Mouse (Mus musculus): Measurements from ENCODE around the gene Ubxn2a.
A peak's percentile ranks its signal among the peaks of the same experiment; 100 is the strongest.

Ubxn2a gene

DNA sequence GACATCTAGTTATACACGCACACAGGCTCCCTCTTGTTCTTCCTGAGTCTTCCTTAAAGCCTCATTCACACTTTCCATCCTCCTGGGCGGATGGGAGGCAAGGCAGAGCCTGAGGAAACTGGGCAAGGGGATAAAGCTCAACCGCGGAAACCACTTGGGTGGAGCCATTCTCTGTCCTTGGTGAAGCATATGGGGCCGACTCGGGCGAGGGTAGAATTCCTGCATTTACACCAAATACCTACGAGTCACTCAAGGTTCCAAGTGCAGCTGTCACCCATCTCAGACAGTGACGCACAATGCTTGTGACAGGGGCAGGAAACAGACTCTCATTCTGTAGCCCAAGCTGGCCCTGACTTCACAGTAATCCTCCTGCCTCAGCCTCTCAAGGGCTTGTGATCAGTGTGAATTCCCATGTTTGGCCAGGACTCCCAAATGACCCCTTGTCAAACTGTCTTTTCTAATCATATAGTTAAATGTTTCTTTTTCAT is 29.2 kb downstream of the Ubxn2a start:
- no peak for DNase-seq (ENCODE audit: low read depth)

- no peak for DNase-seq (ENCODE audit: low read depth)
Measured at GRCm38 (mm10) chr12:4875623-4876022, 31.9 kb downstream of the Ubxn2a start.

- peak; percentile 71 for DNase-seq (ENCODE audit: low read depth)
Measured at GRCm38 (mm10) chr12:4874161-4874927, 33.2 kb downstream of the Ubxn2a start, which contains the start of gene Mfsd2b. TSS of gene Mfsd2b (minus strand) at chr12:4874359.

GRCm38 (mm10) chr12:4873531-4873930 is 34.0 kb downstream of the Ubxn2a start:
- no peak for DNase-seq (ENCODE audit: low read depth)

GRCm38 (mm10) chr12:4872983-4873477 is 34.5 kb downstream of the Ubxn2a start:
- no peak for DNase-seq (ENCODE audit: low read depth)

DNA sequence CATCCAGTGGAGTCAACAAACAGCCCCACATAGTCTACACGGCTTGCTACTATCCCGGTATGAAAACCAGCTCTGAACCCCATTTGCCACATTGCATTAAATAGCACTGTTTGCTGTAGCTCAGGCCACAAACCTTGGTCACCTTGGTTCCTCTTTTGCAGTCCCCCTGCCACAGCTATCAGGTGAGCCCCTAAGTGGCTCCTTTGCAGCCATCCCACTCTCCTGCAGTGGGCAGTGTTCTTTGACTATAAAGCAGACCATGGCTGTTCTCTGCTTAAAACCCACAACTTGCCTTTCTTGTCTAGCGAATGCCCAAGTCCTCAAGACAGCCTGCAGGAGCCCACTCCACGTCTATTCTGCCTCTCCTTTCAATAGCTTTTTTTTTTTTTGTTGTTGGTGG is 35.2 kb downstream of the Ubxn2a start:
- DNase-seq (ENCODE audit: low read depth): no peak

GRCm38 (mm10) chr12:4871260-4871659 is 36.2 kb downstream of the Ubxn2a start:
- no peak for DNase-seq (ENCODE audit: low read depth)

DNA sequence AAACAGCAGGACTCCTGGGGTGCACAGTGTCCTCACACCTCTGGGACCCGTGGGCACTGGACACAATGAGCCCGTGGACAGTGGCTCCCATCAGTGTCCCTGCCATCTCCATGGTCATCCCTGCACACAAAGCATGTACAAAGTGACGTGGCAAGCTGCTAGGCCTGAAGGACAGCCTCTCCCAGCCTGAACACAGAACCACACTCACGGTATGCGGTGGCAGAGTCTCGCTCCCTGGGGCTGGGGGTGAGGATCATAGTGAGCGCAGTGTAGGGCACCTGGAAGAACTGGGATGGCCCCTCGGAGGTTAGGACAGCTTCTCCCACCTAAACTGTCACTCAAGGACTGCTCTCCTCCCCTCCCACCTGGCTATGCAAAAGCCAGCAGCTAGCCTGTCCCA is 38.6 kb downstream of the Ubxn2a start:
- no peak for DNase-seq (ENCODE audit: low read depth)

DNA sequence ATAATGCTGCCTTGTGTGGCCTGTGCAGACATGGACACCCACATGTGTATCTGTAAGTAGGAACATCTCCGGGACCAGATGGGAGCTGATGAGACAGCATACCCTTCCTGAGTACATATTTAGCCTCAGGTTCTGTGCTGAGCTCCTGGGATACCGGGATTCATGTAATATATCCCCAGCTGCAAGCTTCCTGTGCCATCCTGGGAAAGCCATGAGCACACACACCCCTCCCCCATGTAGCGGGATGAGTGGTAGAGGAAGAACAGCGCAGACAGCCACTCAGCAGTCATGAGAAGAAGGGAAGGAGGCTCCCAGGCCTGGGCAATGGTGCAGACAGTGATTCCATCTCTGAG is 43.2 kb downstream of the Ubxn2a start:
- no peak for DNase-seq (ENCODE audit: low read depth)

DNA sequence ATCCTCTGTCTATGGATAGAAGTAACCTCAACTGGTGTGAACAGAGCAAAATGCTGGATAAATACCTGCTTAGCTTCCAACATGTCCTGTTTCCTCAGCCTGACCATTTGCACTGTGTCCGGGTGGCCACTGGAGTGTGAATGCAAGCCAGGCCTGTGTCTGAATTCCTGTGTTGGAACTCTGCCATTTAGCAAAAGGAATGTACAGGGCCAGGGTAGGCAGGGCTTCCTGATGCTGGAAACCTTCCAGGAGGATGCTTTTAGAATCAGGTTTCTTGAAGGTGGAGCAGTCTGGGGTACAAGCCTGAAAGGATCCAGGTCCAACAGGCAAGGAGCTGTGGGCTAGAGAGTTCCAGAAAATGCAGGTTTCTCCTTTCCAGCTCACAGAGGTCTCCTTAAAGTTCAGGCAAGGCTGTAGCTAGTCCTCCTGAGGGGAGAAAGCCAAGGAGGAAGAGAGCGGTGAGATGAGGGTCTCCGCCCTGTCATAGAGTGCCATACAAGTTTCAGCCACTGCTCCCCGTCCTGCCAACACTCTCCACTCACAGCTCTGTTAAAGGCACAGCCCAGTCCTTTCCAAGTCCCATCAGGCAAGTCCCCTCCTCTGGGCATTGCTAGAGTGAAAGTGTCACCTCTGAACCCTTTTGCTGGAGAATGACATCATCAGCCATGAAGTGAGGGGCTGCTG is 43.7 kb downstream of the Ubxn2a start:
- DNase-seq (ENCODE audit: low read depth): no peak

- DNase-seq (ENCODE audit: low read depth): peak; percentile 26
Measured at GRCm38 (mm10) chr12:4862672-4863071, 44.8 kb downstream of the Ubxn2a start.

GRCm38 (mm10) chr12:4859241-4859914 is 48.1 kb downstream of the Ubxn2a start:
- no peak for DNase-seq (ENCODE audit: low read depth)

DNA sequence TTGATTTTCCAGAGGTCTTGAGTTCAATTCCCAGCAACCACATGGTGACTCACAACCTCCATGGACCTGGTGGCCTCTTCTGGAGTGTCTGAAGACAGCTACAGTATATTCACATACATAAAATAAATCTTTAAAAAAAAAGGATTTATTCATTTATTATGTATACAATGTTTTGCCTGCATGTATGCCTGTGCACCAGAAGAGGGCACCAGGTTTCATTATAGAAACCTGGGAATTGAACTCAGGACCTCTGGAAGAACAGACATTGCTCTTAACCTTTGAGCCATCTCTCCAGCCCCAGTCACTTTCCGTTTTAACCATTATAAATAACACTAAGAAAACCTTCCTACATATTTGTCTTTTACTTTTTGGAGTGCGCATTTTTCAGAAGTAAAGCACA is 50.7 kb downstream of the Ubxn2a start:
- no peak for DNase-seq (ENCODE audit: low read depth)

GRCm38 (mm10) chr12:4856160-4856559 is 51.3 kb downstream of the Ubxn2a start:
- DNase-seq (ENCODE audit: low read depth): peak; percentile 52

GRCm38 (mm10) chr12:4843741-4844140 is 63.8 kb downstream of the Ubxn2a start:
- peak; percentile 79 for DNase-seq (ENCODE audit: low read depth)

DNA sequence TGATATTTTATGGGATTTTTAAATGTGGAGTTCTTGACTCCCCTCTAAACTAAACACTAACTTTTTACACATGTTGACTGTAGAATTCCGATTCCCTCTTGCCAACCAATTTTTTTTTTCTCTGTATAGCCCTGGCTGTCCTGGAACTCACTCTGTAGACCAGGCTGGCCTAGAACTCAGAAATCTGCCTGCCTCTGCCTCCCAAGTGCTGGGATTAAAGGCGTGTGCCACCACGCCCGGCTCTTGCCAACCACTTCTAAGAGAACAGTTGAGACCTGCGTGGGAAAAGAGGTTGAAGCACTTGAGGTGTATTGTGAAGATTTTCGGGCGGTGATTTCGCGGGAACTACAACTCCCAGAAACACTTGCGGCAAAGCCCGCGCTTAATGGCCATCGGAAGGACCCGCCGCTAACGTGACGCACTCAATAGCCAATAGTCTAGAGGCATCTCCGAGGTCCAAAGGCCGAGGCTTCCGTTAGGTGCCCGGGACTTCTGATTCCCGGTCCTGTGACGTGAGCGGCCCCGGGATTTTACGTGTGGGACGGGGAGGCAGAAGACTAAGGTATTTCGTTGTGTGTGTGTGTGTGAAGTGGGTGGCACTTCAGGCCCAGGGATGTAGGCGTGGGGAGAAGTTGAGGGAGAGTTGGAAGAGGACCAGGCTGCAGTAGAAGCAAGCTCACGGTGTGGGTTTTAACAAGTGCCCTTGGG is 64.5 kb downstream of the Ubxn2a start, which contains the start of gene Wdcp:
TSS of gene Wdcp (plus strand) at position 414 of the 708 bp plus-strand sequence.
- DNase-seq (ENCODE audit: low read depth): peak; percentile 89

GRCm38 (mm10) chr12:4842456-4842855 is 65.0 kb downstream of the Ubxn2a start:
- DNase-seq (ENCODE audit: low read depth): peak; percentile 25

GRCm38 (mm10) chr12:4841392-4841887 is 66.1 kb downstream of the Ubxn2a start, which contains the start of gene Fkbp1b:
TSS of gene Fkbp1b (minus strand) at chr12:4841591.
- DNase-seq (ENCODE audit: low read depth): peak; percentile 49

DNA sequence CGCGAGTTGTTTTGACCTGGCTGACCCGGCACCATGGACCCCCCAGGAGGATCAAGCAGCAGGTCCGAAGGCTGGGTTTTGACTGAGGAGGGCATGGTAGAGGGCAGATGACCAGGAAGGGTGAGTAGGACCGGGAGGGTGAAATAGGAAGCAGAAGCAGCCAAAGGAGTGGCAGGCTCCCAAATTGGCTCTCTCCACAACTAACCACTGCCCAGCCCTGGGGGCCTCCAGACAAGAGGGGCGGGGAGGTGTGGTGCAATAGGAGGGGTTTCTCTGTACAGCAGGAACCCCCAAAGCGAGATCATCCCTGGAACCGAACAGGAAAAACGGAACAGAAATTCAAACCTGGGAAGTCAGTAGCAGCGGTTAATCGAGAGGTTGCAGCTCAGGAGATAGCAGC is 66.8 kb downstream of the Ubxn2a start:
- no peak for DNase-seq (ENCODE audit: low read depth)

GRCm38 (mm10) chr12:4840010-4840409 is 67.5 kb downstream of the Ubxn2a start:
- no peak for DNase-seq (ENCODE audit: low read depth)

DNA sequence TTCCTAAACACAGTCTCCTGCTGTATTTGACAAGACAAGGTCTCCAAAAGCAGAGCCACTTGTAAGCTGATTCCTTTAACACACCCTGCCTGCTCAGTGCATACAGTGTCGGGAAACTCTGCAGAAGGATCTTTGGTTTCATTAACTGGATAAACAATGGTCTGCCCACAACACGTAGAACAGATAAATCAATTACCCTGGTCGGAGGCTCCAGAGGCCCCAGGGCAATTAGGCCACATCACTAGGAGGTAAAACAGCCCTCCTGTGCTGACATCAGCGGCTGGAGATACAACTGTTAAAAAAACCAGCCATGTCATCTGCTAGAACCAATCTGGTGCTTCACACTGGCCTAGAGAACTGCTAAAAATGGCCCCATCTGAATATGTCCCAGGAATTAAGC is 70.5 kb downstream of the Ubxn2a start:
- DNase-seq (ENCODE audit: low read depth): no peak
